Mouse (Mus musculus) ovary, postnatal 36 days (tissue): Measurements from ENCODE around the gene Gm28308.

Source experiments
- DNase-seq: peaks from one replicate; pipeline ENCODE4 v3.0.0; 2022; ENCODE audit warnings: low spot score, mixed read lengths

The Gm28308 gene

GRCm38 (mm10) chr6:52205221-52205620, 7.9 kb downstream of the Gm28308 start:
- DNase-seq, result no peak

DNA sequence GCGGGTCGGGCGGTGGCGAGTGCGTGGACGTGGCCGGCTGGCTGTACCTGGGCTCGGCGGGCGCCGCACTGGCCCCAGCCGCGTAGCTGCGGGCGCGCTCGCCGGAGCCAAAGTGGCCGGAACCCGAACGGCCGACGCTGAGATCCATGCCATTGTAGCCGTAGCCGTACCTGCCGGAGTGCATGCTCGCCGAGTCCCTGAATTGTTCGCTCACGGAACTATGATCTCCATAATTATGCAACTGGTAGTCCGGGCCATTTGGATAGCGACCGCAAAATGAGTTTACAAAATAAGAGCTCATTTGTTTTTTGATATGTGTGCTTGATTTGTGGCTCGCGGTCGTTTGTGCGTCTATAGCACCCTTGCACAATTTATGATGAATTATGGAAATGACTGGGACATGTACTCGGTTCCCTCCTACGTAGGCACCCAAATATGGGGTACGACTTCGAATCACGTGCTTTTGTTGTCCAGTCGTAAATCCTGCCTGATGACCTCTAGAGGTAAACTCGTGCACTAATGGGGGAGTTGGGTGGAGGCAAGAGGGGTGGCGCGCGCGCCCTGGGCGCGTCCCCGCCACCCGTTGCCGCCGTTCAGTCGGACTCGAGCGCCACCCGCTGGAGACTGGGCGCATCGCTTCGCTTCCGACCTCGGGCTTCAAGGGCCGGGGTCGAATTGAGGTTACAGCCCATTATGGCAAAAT, 8.9 kb downstream of the Gm28308 start, which contains the start of gene Hoxa5:
Hoxa5 (minus strand) TSS at position 538 of the 703 bp plus-strand sequence.
- DNase-seq, result peak; percentile 65

- DNase-seq, result peak; percentile 25
Measured at GRCm38 (mm10) chr6:52203371-52204049, 9.6 kb downstream of the Gm28308 start.

- no peak for DNase-seq
Measured at GRCm38 (mm10) chr6:52203121-52203370, 10.1 kb downstream of the Gm28308 start.

DNA sequence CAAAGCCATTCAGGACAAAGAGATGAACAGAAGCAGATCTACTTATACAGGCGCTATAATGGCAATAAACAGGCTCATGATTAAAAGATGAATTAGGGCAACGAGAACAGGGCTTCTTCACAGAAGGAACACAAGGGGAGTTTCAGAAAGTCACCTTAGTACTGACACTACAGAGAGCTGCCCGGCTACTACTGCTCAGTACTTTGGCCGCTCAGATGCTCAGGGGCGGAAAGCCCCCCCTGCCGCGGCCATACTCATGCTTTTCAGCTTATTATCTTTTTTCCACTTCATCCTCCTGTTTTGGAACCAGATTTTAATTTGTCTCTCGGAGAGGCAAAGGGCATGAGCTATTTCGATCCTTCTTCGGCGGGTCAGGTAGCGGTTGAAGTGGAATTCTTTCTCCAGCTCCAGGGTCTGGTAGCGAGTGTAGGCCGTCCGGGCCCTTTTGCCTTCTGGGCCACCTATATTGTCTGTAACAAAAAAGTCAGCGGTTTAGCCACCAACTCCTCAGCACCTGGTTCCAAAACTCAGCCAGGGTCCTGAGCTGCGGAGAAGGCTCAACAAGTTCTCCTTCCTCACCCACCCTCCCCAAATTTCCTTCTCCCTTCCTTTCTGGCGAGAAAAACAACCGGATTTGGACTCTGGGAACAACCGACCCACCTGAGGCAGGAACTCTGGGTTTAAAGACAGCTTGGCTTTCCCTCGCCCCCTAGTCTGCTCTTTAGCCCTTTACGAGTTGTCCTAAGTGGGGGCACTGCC, 10.6 kb downstream of the Gm28308 start:
- no peak for DNase-seq

GRCm38 (mm10) chr6:52201269-52201668, 11.9 kb downstream of the Gm28308 start:
- DNase-seq, result no peak

- DNase-seq, result no peak
Measured at GRCm38 (mm10) chr6:52200751-52201250, 12.3 kb downstream of the Gm28308 start.

- no peak for DNase-seq
Measured at GRCm38 (mm10) chr6:52200073-52200750, 12.9 kb downstream of the Gm28308 start.

GRCm38 (mm10) chr6:52197271-52197670, 15.9 kb downstream of the Gm28308 start:
- no peak for DNase-seq

GRCm38 (mm10) chr6:52196811-52197210, 16.3 kb downstream of the Gm28308 start:
- no peak for DNase-seq

- no peak for DNase-seq
Measured at GRCm38 (mm10) chr6:52194690-52195089, 18.4 kb downstream of the Gm28308 start.

DNA sequence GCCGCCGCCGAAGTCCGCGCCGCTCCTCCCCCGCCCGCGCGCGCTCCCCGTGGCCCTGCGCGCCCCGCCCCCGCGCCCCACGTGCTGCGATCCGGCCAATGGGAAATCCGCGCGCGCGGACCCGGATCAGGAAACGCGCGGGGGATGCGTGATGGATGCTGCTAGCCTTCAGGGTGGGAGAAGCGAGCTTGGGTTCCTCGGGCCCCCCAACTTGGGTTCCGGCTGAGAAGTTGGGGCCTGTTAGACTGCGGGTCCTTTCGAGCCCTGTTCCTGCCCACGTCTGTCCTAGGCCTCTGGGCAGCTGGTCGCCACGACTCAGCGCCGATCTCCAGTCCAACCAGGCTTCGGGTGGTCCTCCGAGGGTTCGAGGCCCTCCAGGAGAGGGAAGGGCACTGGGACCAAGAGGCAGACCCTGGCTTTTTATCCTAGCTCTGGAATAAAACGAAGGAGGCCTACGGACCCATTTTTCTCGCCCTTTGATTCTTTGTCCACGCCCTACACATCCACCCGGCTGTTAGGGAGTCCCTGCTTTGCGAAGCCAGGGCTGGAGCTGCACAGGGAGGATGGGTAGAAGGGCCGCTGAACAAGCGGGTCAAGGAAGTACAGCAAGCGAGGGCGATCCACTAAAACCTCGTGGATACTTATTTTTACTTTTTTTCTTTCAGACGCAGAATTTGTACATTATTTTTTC, 21.1 kb downstream of the Gm28308 start:
- peak; percentile 81 for DNase-seq

GRCm38 (mm10) chr6:52190906-52191810, 22.0 kb downstream of the Gm28308 start, which contains the start of gene Hoxa4:
Gene Hoxa4, minus strand, starts transcription at chr6:52191753.
- DNase-seq, result peak; percentile 23

DNA sequence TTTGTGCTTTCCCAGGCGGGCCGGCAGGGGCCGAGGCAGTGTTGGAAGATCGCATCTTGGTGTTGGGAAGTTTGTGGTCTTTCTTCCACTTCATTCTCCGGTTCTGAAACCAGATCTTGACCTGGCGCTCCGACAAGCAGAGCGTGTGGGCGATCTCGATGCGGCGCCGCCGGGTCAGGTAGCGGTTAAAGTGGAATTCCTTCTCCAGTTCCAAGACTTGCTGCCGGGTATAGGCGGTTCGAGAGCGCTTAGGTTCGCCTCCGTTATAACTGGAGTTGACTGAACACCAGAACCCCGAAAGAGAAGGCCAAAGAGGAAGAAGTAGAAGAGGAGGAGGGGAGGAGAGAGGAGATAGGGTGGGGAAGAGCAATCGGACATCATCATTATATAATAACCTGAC, 22.7 kb downstream of the Gm28308 start:
- peak; percentile 13 for DNase-seq

DNA sequence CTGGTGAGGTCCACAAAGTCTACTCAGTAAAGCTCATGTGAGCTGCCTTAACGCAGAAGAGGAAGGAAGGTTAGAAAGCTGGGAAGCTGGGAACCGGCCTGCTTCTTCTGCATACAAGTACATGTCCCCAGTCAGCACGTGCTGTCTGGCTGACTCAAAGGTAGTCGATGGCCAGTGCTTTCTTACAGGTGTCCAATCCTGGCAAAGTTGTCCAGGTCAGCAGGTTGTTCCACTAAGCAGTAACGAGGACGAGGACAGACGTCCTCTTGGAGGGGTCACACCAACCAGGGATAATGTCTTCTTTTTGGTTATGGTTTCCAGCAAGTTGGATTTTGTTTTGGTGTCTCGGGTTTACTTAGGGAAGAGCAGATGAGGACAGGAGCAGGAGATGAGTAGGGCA, 23.2 kb downstream of the Gm28308 start:
- DNase-seq, result no peak

DNA sequence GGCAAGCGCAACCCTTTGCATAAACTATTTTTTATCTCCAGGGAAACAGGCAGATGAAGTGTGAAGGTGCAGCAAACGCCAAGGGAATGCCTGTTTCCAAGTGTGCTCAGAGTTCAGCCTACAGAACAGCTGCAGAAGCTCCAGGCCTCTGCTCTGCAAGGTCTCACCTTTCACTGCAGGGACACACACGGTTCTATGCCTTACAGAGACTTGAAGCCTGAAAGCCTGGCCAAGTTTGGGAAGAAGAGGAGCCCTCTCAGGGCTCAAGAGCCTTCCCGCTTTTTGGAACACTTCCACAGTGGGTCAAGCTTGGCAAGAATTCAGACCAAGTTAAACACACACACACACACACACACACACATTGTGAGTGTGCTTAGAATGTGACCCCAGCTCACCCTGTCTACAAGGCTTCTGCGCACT, 24.0 kb downstream of the Gm28308 start:
- no peak for DNase-seq

DNA sequence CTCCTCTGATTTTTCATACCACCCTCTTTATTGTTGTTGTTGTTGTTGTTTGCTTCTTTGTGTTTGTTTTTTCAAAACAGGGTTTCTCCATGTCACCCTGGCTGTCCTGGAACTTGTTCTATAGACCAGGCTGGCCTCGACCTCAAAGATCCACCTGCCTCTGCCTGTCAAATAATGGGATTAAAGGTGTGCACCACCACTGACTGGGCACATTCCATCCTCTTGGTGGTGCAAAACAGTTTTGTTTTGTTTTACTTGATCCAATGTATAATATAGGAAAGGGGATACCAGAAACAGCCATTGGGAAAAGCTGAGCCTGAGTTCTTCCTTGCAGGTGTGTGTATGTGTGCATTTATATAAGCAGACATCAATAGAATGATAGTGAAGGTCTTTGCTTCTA, 26.6 kb downstream of the Gm28308 start:
- DNase-seq, result no peak

DNA sequence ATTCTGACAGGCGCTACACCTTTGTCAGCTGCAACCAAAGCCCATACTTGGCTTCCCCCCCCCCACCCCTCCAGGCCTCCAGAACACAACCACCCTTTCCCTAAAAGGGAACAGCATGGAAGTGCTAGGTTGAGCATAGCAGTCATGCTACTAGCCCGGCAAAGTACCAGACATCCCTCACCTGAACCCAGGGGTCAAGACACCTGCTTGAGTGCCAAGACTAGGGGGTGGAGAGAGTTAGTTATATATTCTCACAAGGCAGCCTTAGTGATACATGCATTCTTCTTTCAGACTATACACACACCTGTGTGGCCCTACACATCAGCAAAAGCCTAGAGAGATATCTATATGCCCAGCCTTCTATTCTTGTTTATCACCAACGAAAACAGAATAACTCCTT, 27.3 kb downstream of the Gm28308 start:
- DNase-seq, result no peak

DNA sequence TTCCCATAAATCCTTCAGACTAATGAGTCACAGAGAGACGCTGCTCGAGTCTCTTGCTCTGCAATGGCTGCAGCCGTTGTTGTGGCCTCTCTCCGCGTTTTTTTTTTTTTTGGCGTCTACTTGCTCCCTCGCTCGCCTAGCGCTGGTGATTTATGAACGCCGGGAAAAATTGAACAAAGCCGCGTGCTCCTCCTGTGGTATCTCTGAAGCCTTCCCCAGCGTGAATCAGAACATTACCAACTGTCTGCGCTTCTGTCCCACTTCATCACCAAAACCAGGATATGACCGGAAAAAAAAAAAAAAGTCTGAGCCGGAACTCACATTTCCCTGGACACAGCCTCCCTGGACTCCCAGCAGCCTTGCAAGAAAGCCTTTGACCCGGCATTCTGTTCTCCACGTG, 27.9 kb downstream of the Gm28308 start:
- no peak for DNase-seq

DNA sequence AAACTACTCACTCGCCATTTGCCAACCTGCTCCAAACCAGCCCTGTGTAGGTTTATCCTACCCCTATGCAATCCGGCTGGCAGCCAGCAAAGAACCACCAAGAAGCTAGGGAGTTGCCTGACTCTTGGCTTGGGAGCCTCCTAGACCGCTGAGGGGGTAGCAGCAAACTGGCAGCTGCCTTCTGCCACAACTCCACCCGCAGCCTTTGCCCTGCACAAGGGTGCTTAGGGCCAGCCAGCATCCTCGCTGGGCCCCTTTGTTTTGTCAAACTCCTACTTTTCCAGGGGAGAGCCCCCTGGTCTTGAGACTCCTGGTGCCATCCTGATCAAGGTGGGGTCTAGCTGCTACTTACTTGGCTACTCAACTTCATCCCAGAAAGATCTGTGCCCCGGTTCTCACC, 28.5 kb downstream of the Gm28308 start:
- DNase-seq, result no peak
